Mouse (Mus musculus): Measurements from ENCODE around the gene Atg14. TPM values are rescaled to one million over a fixed set of nuclear protein-coding genes. Genes with fewer than 3 reads are reported as not detected.

The Atg14 gene
- polyA plus RNA-seq, 1 experiment from 2014 or later = 16.9 TPM

GRCm38 (mm10) chr14:47508035-47508434 is 62.4 kb downstream of the Atg14 start:
- no peak overlapping the region for H3K27ac ChIP-seq (ENCODE audit: low read depth, low read length)
- no peak for ATAC-seq (ENCODE audit: low FRiP score, low TSS enrichment)

GRCm38 (mm10) chr14:47506676-47507075 is 63.8 kb downstream of the Atg14 start:
- H3K9me3 ChIP-seq (ENCODE audit: control insufficient read depth, low read length) = no peaks in the 10 kb centered on the region

More at GRCm38 (mm10) chr14:47508035-47508434, 62.4 kb downstream of the Atg14 start:
- H3K27me3 ChIP-seq (ENCODE audit: control insufficient read depth, insufficient read depth, low read length) = no peaks in the 10 kb centered on the region
- H3K36me3 ChIP-seq (ENCODE audit: control insufficient read depth, insufficient read depth, low read length) = no peaks in the 10 kb centered on the region
- H3K4me2 ChIP-seq (replicated peaks; ENCODE audit: low read depth, low read length) = no peak overlapping the region
- no peaks in the 10 kb centered on the region for H3K9me3 ChIP-seq (ENCODE audit: control insufficient read depth, low read length)
- H3K4me1 ChIP-seq (ENCODE audit: control insufficient read depth, insufficient read depth, low read length) = peaks cover 4% of the 10 kb centered on the region; the same call in 1 of the 2 replicates
- H3K4me3 ChIP-seq (ENCODE audit: low read length) = no peak overlapping the region
- no peak overlapping the region for H3K9ac ChIP-seq (ENCODE audit: low read depth, low read length)

GRCm38 (mm10) chr14:47504036-47504435 is 66.4 kb downstream of the Atg14 start:
- WGBS = 90% methylated on average over 3 of the region's 3 CpGs

More at GRCm38 (mm10) chr14:47506676-47507075, 63.8 kb downstream of the Atg14 start:
- no peak overlapping the region for H3K27ac ChIP-seq (ENCODE audit: low read depth, low read length)
- no peak for ATAC-seq (ENCODE audit: low FRiP score, low TSS enrichment)
- no peaks in the 10 kb centered on the region for H3K36me3 ChIP-seq (ENCODE audit: control insufficient read depth, insufficient read depth, low read length)
- H3K4me3 ChIP-seq (ENCODE audit: low read length) = no peak overlapping the region
- peaks cover under 1% of the 10 kb centered on the region; the same call in 1 of the 2 replicates for H3K4me1 ChIP-seq (ENCODE audit: control insufficient read depth, insufficient read depth, low read length)
- H3K4me2 ChIP-seq (replicated peaks; ENCODE audit: low read depth, low read length) = no peak overlapping the region
- 93% methylated on average over 5 of the region's 5 CpGs for WGBS
- no peak overlapping the region for H3K9ac ChIP-seq (ENCODE audit: low read depth, low read length)
- no peaks in the 10 kb centered on the region for H3K27me3 ChIP-seq (ENCODE audit: control insufficient read depth, insufficient read depth, low read length)

GRCm38 (mm10) chr14:47498632-47499031 is 71.8 kb downstream of the Atg14 start:
- WGBS = 77% methylated on average over 5 of the region's 5 CpGs
- no peak overlapping the region for H3K4me3 ChIP-seq (ENCODE audit: low read length)
- ATAC-seq (ENCODE audit: low FRiP score, low TSS enrichment) = no peak
- no peak overlapping the region for H3K4me2 ChIP-seq (replicated peaks; ENCODE audit: low read depth, low read length)
- no peak overlapping the region for H3K27ac ChIP-seq (ENCODE audit: low read depth, low read length)
- H3K9me3 ChIP-seq (ENCODE audit: control insufficient read depth, low read length) = no peaks in the 10 kb centered on the region
- no peaks in the 10 kb centered on the region for H3K36me3 ChIP-seq (ENCODE audit: control insufficient read depth, insufficient read depth, low read length)
- no peak overlapping the region for H3K9ac ChIP-seq (ENCODE audit: low read depth, low read length)
- H3K4me1 ChIP-seq (ENCODE audit: control insufficient read depth, insufficient read depth, low read length) = no peaks in the 10 kb centered on the region
- H3K27me3 ChIP-seq (ENCODE audit: control insufficient read depth, insufficient read depth, low read length) = no peaks in the 10 kb centered on the region

More at GRCm38 (mm10) chr14:47504036-47504435, 66.4 kb downstream of the Atg14 start:
- Histone ChIP-seq H3K27ac (ENCODE audit: low read depth, low read length) (no peak overlapping the region), H3K27me3 (ENCODE audit: control insufficient read depth, insufficient read depth, low read length) (no peaks in the 10 kb centered on the region), H3K36me3 (ENCODE audit: control insufficient read depth, insufficient read depth, low read length) (no peaks in the 10 kb centered on the region), H3K4me3 (ENCODE audit: low read length) (no peak overlapping the region), H3K9me3 (ENCODE audit: control insufficient read depth, low read length) (no peaks in the 10 kb centered on the region), H3K4me2 (replicated peaks; ENCODE audit: low read depth, low read length) (no peak overlapping the region), H3K9ac (ENCODE audit: low read depth, low read length) (no peak overlapping the region), H3K4me1 (ENCODE audit: control insufficient read depth, insufficient read depth, low read length) (no peaks in the 10 kb centered on the region)
- no peak for ATAC-seq (ENCODE audit: low FRiP score, low TSS enrichment)

GRCm38 (mm10) chr14:47497166-47497565 is 73.3 kb downstream of the Atg14 start:
- H3K4me1 ChIP-seq (ENCODE audit: control insufficient read depth, insufficient read depth, low read length) = no peaks in the 10 kb centered on the region
- H3K27me3 ChIP-seq (ENCODE audit: control insufficient read depth, insufficient read depth, low read length) = no peaks in the 10 kb centered on the region
- H3K36me3 ChIP-seq (ENCODE audit: control insufficient read depth, insufficient read depth, low read length) = no peaks in the 10 kb centered on the region
- H3K9ac ChIP-seq (ENCODE audit: low read depth, low read length) = no peak overlapping the region
- WGBS = 78% methylated on average over 3 of the region's 3 CpGs
- no peak overlapping the region for H3K4me2 ChIP-seq (replicated peaks; ENCODE audit: low read depth, low read length)
- H3K4me3 ChIP-seq (ENCODE audit: low read length) = no peak overlapping the region
- H3K27ac ChIP-seq (ENCODE audit: low read depth, low read length) = no peak overlapping the region
- no peak for ATAC-seq (ENCODE audit: low FRiP score, low TSS enrichment)
- no peaks in the 10 kb centered on the region for H3K9me3 ChIP-seq (ENCODE audit: control insufficient read depth, low read length)

GRCm38 (mm10) chr14:47495951-47496350 is 74.5 kb downstream of the Atg14 start:
- Histone ChIP-seq H3K9me3 (ENCODE audit: control insufficient read depth, low read length) (no peaks in the 10 kb centered on the region), H3K27me3 (ENCODE audit: control insufficient read depth, insufficient read depth, low read length) (no peaks in the 10 kb centered on the region), H3K27ac (ENCODE audit: low read depth, low read length) (no peak overlapping the region), H3K36me3 (ENCODE audit: control insufficient read depth, insufficient read depth, low read length) (no peaks in the 10 kb centered on the region), H3K9ac (ENCODE audit: low read depth, low read length) (no peak overlapping the region), H3K4me1 (ENCODE audit: control insufficient read depth, insufficient read depth, low read length) (no peaks in the 10 kb centered on the region), H3K4me3 (ENCODE audit: low read length) (no peak overlapping the region), H3K4me2 (replicated peaks; ENCODE audit: low read depth, low read length) (no peak overlapping the region)
- WGBS = 91% methylated on average over 3 of the region's 3 CpGs
- ATAC-seq (ENCODE audit: low FRiP score, low TSS enrichment) = 0 out of 2 replicates have a peak, but pooled peaks have one; percentile 43

- H3K9ac ChIP-seq (ENCODE audit: low read depth, low read length) = no peak overlapping the region
- 88% methylated on average over 2 of the region's 2 CpGs for WGBS
- no peaks in the 10 kb centered on the region for H3K9me3 ChIP-seq (ENCODE audit: control insufficient read depth, low read length)
- H3K27me3 ChIP-seq (ENCODE audit: control insufficient read depth, insufficient read depth, low read length) = no peaks in the 10 kb centered on the region
- no peaks in the 10 kb centered on the region for H3K36me3 ChIP-seq (ENCODE audit: control insufficient read depth, insufficient read depth, low read length)
- H3K4me1 ChIP-seq (ENCODE audit: control insufficient read depth, insufficient read depth, low read length) = peaks cover 2% of the 10 kb centered on the region; the same call in 1 of the 2 replicates
- H3K27ac ChIP-seq (ENCODE audit: low read depth, low read length) = no peak overlapping the region
- no peak overlapping the region for H3K4me3 ChIP-seq (ENCODE audit: low read length)
- no peak overlapping the region for H3K4me2 ChIP-seq (replicated peaks; ENCODE audit: low read depth, low read length)
- no peak for ATAC-seq (ENCODE audit: low FRiP score, low TSS enrichment)
These were observed 76.7 kb downstream of the Atg14 start for GRCm38 (mm10) chr14:47493592-47494361.

Other genes with a start within 250 kb of the Atg14 start
- 11.2 and 12.0 TPM in 2 replicates for gene Lgals3, start 202.9 kb downstream of the Atg14 start, polyA plus RNA-seq (2014; fragmentation: Nextera tagmentation; extraction: Ambion mirVana)
- gene Dlgap5, start 152.2 kb downstream of the Atg14 start, polyA plus RNA-seq (2014; fragmentation: Nextera tagmentation; extraction: Ambion mirVana) = 46.8 and 63.8 TPM in 2 replicates
- 13.8 and 25.8 TPM in 2 replicates for gene Fbxo34, start 120.2 kb downstream of the Atg14 start, polyA plus RNA-seq (2014; fragmentation: Nextera tagmentation; extraction: Ambion mirVana)
- 73.1 and 98.3 TPM in 2 replicates for gene Ktn1, start 77.8 kb upstream of the Atg14 start, polyA plus RNA-seq (2014; fragmentation: Nextera tagmentation; extraction: Ambion mirVana)